In the genomic region with DNA sequence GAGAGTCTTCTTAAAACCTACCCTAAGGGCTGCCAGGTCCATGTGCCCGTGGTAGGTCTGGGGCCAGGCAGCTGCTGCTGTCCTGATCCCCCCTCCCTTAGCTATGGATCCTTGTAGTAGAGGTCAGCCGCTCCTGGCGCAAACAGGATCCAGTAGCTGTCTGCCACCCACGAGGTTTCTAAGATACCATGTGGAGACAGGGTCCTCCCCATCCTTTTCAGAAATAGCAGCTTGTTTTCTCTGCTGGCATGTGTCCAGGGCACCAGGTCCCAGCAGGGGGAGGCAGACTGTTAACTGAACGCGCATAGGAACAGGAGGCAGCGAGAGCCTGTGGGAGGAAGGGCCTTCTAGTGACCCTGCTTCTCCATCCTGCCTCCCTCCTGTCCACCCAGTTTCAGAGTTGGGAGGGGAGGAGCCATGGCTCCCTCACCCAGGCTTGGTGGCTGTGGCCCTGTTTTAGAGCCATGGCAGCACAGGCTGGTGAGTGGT, we compare ENCODE assay signal across 8 mouse cellular contexts. TPM values are rescaled to one million over a fixed set of nuclear protein-coding genes. Genes with fewer than 3 reads are reported as not detected.
DNase-seq lines count a peak whose midpoint lies in the region; ATAC-seq lines count a peak whose summit lies in the region.

No protein-coding gene starts in this region.

- 13% methylated on average over 7 of the region's 7 CpGs for WGBS in forebrain, embryonic 13.5 days
- 23% methylated on average over 7 of the region's 7 CpGs for WGBS in hindbrain, embryonic 11.5 days
- 25% methylated on average over 7 of the region's 7 CpGs for WGBS in stomach, embryonic 14.5 days

- no peaks in the 10 kb centered on the region for H3K27me3 ChIP-seq in forebrain, embryonic 13.5 days
- no peaks in the 10 kb centered on the region for H3K27me3 ChIP-seq in hindbrain, embryonic 11.5 days (ENCODE audit: control insufficient read depth, insufficient read depth, low read length)
- no peaks in the 10 kb centered on the region for H3K27me3 ChIP-seq in stomach, embryonic 14.5 days (ENCODE audit: control insufficient read depth, insufficient read depth, low read length)

- peaks cover 54% of the 10 kb centered on the region for H3K36me3 ChIP-seq in forebrain, embryonic 13.5 days (ENCODE audit: poor library complexity, severe bottlenecking)
- 0 out of 2 replicates have a peak, but pooled peaks cover 7% of the 10 kb centered on the region for H3K36me3 ChIP-seq in hindbrain, embryonic 11.5 days (ENCODE audit: control insufficient read depth, insufficient read depth, low read length)
- peaks cover 24% of the 10 kb centered on the region for H3K36me3 ChIP-seq in stomach, embryonic 14.5 days (ENCODE audit: control insufficient read depth, insufficient read depth, low read length)

- no peaks in the 10 kb centered on the region for H3K9me3 ChIP-seq in forebrain, embryonic 13.5 days (replicated peaks)
- no peaks in the 10 kb centered on the region for H3K9me3 ChIP-seq in hindbrain, embryonic 11.5 days (ENCODE audit: control insufficient read depth, low read length)
- H3K9me3 ChIP-seq in stomach, embryonic 14.5 days (ENCODE audit: control insufficient read depth, low read depth, low read length): no peaks in the 10 kb centered on the region

- peak overlapping the region; percentile 45 for H3K9ac ChIP-seq in forebrain, embryonic 13.5 days
- H3K9ac ChIP-seq in hindbrain, embryonic 11.5 days (ENCODE audit: low read depth, low read length): peak overlapping the region; percentile 16; the same call in 1 of the 2 replicates
- H3K9ac ChIP-seq in stomach, embryonic 14.5 days (replicated peaks; ENCODE audit: low read depth, low read length): no peak overlapping the region

- peak overlapping the region; percentile 86 for H3K27ac ChIP-seq in forebrain, embryonic 13.5 days
- peak overlapping the region; percentile 60; the same call in 1 of the 2 replicates for H3K27ac ChIP-seq in hindbrain, embryonic 11.5 days (ENCODE audit: low read depth, low read length)
- H3K27ac ChIP-seq in stomach, embryonic 14.5 days (ENCODE audit: low read length): peak overlapping the region; percentile 75

- DNase-seq in NIH3T3 (ENCODE audit: low read depth): peak; percentile 58
- DNase-seq in brain, embryonic 18.5 days (ENCODE audit: low read depth, low spot score): peak; percentile 61
- peak; percentile 37 for DNase-seq in hindbrain, embryonic 11.5 days (ENCODE audit: low spot score)
- DNase-seq in layer of hippocampus, postnatal 14 days (ENCODE audit: low spot score in 2 of 2): peak; percentile 80 to 83
- DNase-seq in B cell, adult 2 months: no peak

- no peak overlapping the region for H3K4me3 ChIP-seq in forebrain, embryonic 13.5 days
- no peak overlapping the region for H3K4me3 ChIP-seq in hindbrain, embryonic 11.5 days (ENCODE audit: low read depth, low read length)
- no peak overlapping the region for H3K4me3 ChIP-seq in stomach, embryonic 14.5 days (ENCODE audit: low read depth, low read length)

- ATAC-seq in forebrain, embryonic 13.5 days: peak; percentile 80
- peak; percentile 38; the same call in 1 of the 2 replicates for ATAC-seq in hindbrain, embryonic 11.5 days (ENCODE audit: low FRiP score)
- peak; percentile 38; the same call in 1 of the 2 replicates for ATAC-seq in megakaryocyte-erythroid progenitor cell, adult 5-6 weeks (replicated peaks; ENCODE audit: low FRiP score, low TSS enrichment, poor library complexity, severe bottlenecking)
- ATAC-seq in stomach, embryonic 14.5 days (ENCODE audit: insufficient number of reproducible peaks, insufficient read depth, low FRiP score, low read depth): peak; percentile 75; the same call in 1 of the 2 replicates

- peaks cover 25% of the 10 kb centered on the region for H3K4me1 ChIP-seq in forebrain, embryonic 13.5 days
- peaks cover 3% of the 10 kb centered on the region; the same call in 1 of the 2 replicates for H3K4me1 ChIP-seq in hindbrain, embryonic 11.5 days (replicated peaks; ENCODE audit: control insufficient read depth, insufficient read depth, low read length)
- H3K4me1 ChIP-seq in stomach, embryonic 14.5 days (ENCODE audit: control insufficient read depth, insufficient read depth, low read length): peaks cover 15% of the 10 kb centered on the region

- peak overlapping the region; percentile 17 for H3K4me2 ChIP-seq in forebrain, embryonic 13.5 days
- H3K4me2 ChIP-seq in hindbrain, embryonic 11.5 days (replicated peaks; ENCODE audit: low read depth, low read length): no peak overlapping the region
- H3K4me2 ChIP-seq in stomach, embryonic 14.5 days (replicated peaks; ENCODE audit: low read depth, low read length): no peak overlapping the region

RNA-seq across cellular contexts. Expression of a gene that starts 16.2 kb away (rescaled TPM):
- 134 and 147 TPM in 2 replicates for polyA plus RNA-seq in forebrain, embryonic 13.5 days (2015; fragmentation: Nextera tagmentation; extraction: Ambion mirVana)
- polyA plus RNA-seq in hindbrain, embryonic 11.5 days (2014; fragmentation: Nextera tagmentation; extraction: Ambion mirVana): 120 and 140 TPM in 2 replicates
- 10 to 100 TPM; 39.1 to 40.5 TPM for total RNA-seq in layer of hippocampus, postnatal 14 days (2021)
- total RNA-seq in megakaryocyte-erythroid progenitor cell, adult 5-6 weeks (2014; fragmentation: Nextera tagmentation): 30.8 and 34.8 TPM in 2 replicates
- total RNA-seq in megakaryocyte-erythroid progenitor cell, adult 5-6 weeks (2017): 19.5 and 23.8 TPM in 2 replicates
- 78.2 and 83.2 TPM in 2 replicates for polyA plus RNA-seq in stomach, embryonic 14.5 days (2014; fragmentation: Nextera tagmentation; extraction: Ambion mirVana)

RNA-seq across cellular contexts. Expression of a gene that starts 16.4 kb away (rescaled TPM):
- 21.3 and 24.4 TPM in 2 replicates for polyA plus RNA-seq in forebrain, embryonic 13.5 days (2015; fragmentation: Nextera tagmentation; extraction: Ambion mirVana)
- 13.5 and 15.0 TPM in 2 replicates for polyA plus RNA-seq in hindbrain, embryonic 11.5 days (2014; fragmentation: Nextera tagmentation; extraction: Ambion mirVana)
- 10 to 100 TPM; 65.3 to 67.2 TPM for total RNA-seq in layer of hippocampus, postnatal 14 days (2021)
- total RNA-seq in megakaryocyte-erythroid progenitor cell, adult 5-6 weeks (2014; fragmentation: Nextera tagmentation): 16.0 and 23.2 TPM in 2 replicates
- total RNA-seq in megakaryocyte-erythroid progenitor cell, adult 5-6 weeks (2017): 6.8 and 8.1 TPM in 2 replicates
- polyA plus RNA-seq in stomach, embryonic 14.5 days (2014; fragmentation: Nextera tagmentation; extraction: Ambion mirVana): 11.2 and 13.1 TPM in 2 replicates

RNA-seq across cellular contexts. Expression of a gene that starts 54.7 kb away (rescaled TPM):
- polyA plus RNA-seq in forebrain, embryonic 13.5 days (2015; fragmentation: Nextera tagmentation; extraction: Ambion mirVana): 19.5 and 21.1 TPM in 2 replicates
- polyA plus RNA-seq in hindbrain, embryonic 11.5 days (2014; fragmentation: Nextera tagmentation; extraction: Ambion mirVana): 15.7 and 21.8 TPM in 2 replicates
- 10 to 100 TPM; 29.9 to 33.3 TPM for total RNA-seq in layer of hippocampus, postnatal 14 days (2021)
- 46.2 and 48.6 TPM in 2 replicates for total RNA-seq in megakaryocyte-erythroid progenitor cell, adult 5-6 weeks (2014; fragmentation: Nextera tagmentation)
- total RNA-seq in megakaryocyte-erythroid progenitor cell, adult 5-6 weeks (2017): 20.5 and 28.3 TPM in 2 replicates
- polyA plus RNA-seq in stomach, embryonic 14.5 days (2014; fragmentation: Nextera tagmentation; extraction: Ambion mirVana): 26.2 and 27.5 TPM in 2 replicates

Comparison
In these comparisons a context has a peak if more than half of its experiments do, and no peak if none do; other contexts are left out.
1. DNase-seq: peak in NIH3T3 (single experiment), brain, embryonic 18.5 days (single experiment), hindbrain, embryonic 11.5 days (single experiment) and layer of hippocampus, postnatal 14 days (2 of 2); none in B cell, adult 2 months (0 of 2).
2. Peak in every context shown above with its lines, with median percentiles within 50 percentile points of each other: ATAC-seq and H3K27ac ChIP-seq.